Mouse (Mus musculus): ENCODE measurements around the gene Rpl35. TPM values are rescaled to one million over a fixed set of nuclear protein-coding genes. Genes with fewer than 3 reads are reported as not detected.

Gene Rpl35
- polyA plus RNA-seq, 1 experiment from 2014 or later = 933 TPM

DNA sequence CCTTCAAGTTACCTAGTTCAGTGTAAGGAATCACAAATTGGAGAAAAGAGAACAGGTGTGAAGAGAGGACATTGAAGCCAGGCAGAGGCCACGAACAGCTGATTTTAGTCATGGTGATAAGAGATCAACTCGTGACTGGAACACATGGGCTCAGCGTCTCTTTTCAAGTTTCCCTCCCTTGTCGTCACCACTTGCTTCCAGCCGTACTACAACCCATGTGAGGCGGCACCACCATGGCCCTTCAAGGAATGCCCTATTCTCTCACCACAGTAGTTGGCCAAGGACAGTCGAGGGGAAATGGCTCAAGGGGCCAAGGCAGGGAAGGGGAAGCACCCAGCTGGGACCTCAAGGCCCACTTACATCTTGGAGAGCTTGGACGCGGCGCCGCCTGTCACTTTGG, 1.1 kb downstream of the Rpl35 start:
- WGBS (ENCODE audit: missing documents) = 3% methylated on average over 11 of the region's 11 CpGs
- peaks cover 61% of the 10 kb centered on the region for H3K79me2 ChIP-seq (ENCODE audit: inconsistent target)
- peak overlapping the region; percentile 59 for H3K27ac ChIP-seq
- H3K4me3 ChIP-seq (ENCODE audit: inconsistent target) = peak overlapping the region; percentile 79
- H3K36me3 ChIP-seq (ENCODE audit: inconsistent target) = peaks cover 29% of the 10 kb centered on the region

DNA sequence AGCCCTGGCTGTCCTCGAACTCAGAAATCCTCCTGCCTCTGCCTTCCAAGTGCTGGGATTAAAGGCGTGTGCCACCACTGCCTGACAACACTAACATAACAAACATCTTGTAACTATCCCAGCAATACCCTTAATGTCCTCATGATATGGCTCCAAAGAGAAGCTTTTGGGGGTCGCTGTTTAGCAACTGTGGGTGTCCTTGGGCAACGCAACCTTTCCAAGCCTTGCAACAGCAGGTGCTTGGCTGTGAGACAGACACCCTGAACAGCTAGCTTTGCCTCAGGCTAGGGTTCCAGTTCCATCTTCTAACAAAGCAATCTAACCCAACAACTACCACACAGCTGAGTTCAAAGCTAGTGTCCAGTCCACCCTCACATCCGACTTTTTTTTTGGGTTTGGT, 1.9 kb downstream of the Rpl35 start:
- WGBS (ENCODE audit: missing documents) = 55% methylated on average over 5 of the region's 5 CpGs
- Histone ChIP-seq H3K36me3 (ENCODE audit: inconsistent target) (peaks cover 29% of the 10 kb centered on the region), H3K4me3 (ENCODE audit: inconsistent target) (peak overlapping the region; percentile 79; the same call in 1 of the 2 replicates), H3K79me2 (ENCODE audit: inconsistent target) (peaks cover 52% of the 10 kb centered on the region), H3K27ac (peak overlapping the region; percentile 59; the same call in 1 of the 2 replicates)

DNA sequence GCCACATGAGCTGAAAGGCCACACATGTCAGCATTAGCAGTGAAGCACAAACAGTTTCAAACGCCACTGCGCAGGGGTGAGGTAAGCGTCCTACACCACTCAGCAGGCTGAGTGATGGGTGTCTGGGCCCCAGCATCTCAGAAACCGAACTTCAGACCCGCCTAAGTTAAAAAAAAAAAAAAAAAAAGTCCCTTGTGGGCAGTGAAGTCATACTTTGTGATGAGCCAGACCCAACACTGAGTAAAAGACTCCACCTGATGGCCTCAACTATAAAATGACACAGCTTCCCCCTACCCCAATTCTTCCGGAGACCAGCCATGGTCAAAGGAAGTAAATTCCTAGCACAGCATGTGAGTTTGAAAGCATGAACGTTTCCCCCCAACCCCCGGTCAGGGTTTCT, 2.3 kb downstream of the Rpl35 start:
- 37% methylated on average over 8 of the region's 8 CpGs for WGBS (ENCODE audit: missing documents)
- H3K79me2 ChIP-seq (ENCODE audit: inconsistent target) = peaks cover 49% of the 10 kb centered on the region
- H3K36me3 ChIP-seq (ENCODE audit: inconsistent target) = peaks cover 29% of the 10 kb centered on the region
- no peak overlapping the region for H3K4me3 ChIP-seq (ENCODE audit: inconsistent target)
- no peak overlapping the region for H3K27ac ChIP-seq

DNA sequence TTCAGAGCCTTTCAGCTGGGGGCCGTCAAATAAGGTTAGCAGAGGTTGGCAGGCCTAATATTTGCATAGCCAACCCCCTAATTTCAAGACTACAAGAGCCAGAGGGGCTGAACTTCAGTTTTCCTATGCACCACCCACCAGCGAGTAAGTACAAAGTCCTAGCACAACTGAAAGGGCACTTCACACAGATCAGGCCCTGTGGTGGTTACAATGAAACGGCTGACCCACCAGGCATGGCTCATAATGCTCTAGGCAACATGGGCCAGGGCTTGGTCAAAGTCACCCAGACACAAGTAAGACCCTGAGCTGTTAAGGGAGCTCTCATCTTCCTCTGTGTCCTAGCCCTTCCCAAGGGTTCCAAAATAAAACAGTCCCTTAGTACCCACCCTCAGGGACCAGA, 3.6 kb downstream of the Rpl35 start:
- no peak overlapping the region for H3K27ac ChIP-seq
- peaks cover 29% of the 10 kb centered on the region for H3K36me3 ChIP-seq (ENCODE audit: inconsistent target)
- 93% methylated on average over 3 of the region's 3 CpGs for WGBS (ENCODE audit: missing documents)
- peaks cover 44% of the 10 kb centered on the region for H3K79me2 ChIP-seq (ENCODE audit: inconsistent target)
- no peak overlapping the region for H3K4me3 ChIP-seq (ENCODE audit: inconsistent target)

DNA sequence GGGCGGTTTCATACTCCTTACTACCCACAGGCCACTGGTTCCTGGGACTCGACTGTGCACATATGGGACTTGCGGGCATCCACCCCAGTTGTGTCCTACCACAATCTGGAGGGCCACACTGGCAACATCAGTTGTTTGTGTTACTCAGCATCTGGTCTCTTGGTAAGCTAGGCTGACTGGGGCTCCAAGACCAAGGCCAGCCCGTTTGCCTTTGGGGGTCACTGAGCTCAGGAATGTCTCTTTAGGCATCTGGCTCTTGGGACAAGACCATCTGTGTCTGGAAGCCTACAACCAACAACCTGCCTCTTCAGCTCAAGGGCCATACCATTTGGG, 4.9 kb downstream of the Rpl35 start:
- H3K27ac ChIP-seq = no peak overlapping the region

DNA sequence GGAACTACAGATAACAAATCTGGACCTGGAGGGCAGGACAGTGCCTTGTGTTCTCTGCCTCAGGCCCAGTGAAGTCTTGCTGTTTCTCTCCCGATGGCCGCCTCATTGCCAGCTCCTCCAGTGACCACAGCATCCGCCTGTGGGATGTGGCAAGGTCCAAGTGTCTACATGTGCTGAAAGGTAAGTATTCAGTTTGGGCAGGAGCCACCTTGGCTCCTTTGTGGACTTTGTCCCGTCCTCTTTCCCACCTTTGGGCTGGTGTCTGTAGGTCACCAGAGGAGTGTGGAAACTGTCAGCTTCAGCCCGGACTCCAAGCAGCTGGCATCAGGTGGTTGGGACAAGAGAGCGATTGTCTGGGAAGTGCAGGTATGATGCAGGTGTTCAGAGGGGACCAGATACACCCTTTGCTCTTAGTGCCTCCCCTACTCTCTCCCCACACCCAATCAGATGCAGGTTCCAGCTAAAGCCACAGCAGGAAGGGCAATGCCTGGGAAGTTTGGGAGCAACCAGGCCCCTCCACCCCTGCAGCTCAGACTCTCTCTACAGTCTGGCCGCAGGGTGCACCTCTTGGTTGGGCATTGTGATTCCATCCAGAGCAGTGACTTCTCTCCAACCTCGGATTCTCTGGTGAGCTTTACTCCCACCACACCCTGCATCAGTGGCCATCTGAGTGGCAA, 5.4 kb downstream of the Rpl35 start:
- Histone ChIP-seq H3K79me2 (ENCODE audit: inconsistent target) (peaks cover 27% of the 10 kb centered on the region), H3K27ac (no peak overlapping the region), H3K4me3 (ENCODE audit: inconsistent target) (no peak overlapping the region), H3K36me3 (ENCODE audit: inconsistent target) (peaks cover 29% of the 10 kb centered on the region)
- WGBS (ENCODE audit: missing documents) = 80% methylated on average over 8 of the region's 8 CpGs

More for the DNA sequence above, 4.9 kb downstream of the Rpl35 start:
- peaks cover 31% of the 10 kb centered on the region for H3K79me2 ChIP-seq (ENCODE audit: inconsistent target)
- H3K36me3 ChIP-seq (ENCODE audit: inconsistent target) = peaks cover 29% of the 10 kb centered on the region
- H3K4me3 ChIP-seq (ENCODE audit: inconsistent target) = no peak overlapping the region
- 96% methylated on average over 4 of the region's 4 CpGs for WGBS (ENCODE audit: missing documents)

DNA sequence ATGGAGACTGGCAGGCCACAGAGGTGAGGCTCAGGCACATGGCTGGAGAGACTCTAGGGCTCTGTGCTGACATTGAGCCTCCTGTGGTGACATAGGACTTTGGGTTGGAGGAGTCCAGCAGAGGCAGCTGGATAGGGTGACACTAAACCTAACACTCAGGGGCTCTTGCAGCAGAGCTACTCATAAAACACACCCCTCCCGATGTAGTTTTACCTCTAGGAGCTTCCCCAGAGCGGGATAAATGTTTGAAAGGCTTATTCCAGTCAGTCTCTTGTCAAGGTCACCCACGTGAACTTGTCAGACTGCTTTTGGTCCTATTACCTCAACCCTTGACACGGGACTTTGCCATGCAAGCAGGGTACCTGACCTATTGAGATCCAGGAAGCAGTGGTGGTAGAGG, 6.0 kb downstream of the Rpl35 start:
- H3K4me3 ChIP-seq (ENCODE audit: inconsistent target) = no peak overlapping the region
- peaks cover 24% of the 10 kb centered on the region for H3K79me2 ChIP-seq (ENCODE audit: inconsistent target)
- peaks cover 29% of the 10 kb centered on the region for H3K36me3 ChIP-seq (ENCODE audit: inconsistent target)
- no peak overlapping the region for H3K27ac ChIP-seq
- WGBS (ENCODE audit: missing documents) = 77% methylated on average over 4 of the region's 4 CpGs

DNA sequence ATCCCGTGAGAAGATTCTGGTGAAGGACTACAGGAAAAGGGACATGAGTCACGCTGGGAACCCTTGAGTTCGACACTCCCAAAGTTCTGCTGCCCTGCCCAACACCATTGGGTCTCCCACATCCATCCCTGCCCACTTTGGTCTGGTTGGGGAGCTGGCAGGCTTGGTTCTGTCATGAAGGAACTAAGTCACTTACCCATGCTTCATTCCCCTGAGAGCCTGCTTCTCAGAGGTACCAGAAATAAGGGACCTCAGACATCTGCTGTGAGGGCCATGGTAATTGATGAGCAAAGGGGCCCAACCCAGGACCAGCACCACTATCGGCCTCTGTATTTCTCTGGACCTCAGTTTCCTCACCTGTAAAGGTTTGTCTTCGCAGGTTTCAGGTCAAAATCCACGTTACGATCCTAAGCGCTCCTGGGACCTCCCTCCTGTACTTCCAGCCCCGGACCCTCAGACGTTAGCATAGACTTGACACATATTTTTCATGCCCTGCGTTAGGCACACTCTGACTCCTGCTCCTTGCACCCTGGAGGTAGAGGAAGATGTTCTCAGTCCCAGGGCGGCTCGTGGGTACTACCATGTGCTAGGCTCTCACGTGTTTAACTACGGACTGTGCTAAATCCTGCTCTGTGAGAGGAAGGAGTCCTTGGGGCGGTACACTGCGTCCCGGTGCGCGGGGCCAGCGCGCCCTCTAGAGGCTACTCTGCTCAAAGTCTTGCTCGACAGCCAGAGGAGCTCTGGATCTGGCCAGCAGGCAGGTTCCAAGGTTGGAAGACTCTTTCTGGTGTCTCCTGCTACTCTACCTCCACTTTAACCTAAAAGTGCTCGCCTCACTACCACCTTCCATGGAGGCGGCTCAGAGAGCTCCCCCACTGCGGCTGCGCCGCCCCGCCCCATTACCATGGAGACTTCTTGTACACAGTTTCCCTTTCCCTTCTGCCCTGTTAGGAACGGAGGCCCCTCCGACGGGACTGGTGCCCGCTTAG, 7.7 kb downstream of the Rpl35 start, which contains the start of gene Wdr38:
Gene Wdr38 (plus strand): TSS at position 91 of the 989 bp plus-strand sequence.
- 12% methylated on average over 33 of the region's 33 CpGs for WGBS (ENCODE audit: missing documents)
- H3K27ac ChIP-seq = peak within 1 kb of the TSS; percentile 73
- H3K79me2 ChIP-seq (ENCODE audit: inconsistent target) = peaks cover 7% of the 10 kb centered on the region
- peaks cover 24% of the 10 kb centered on the region for H3K36me3 ChIP-seq (ENCODE audit: inconsistent target)
- H3K4me3 ChIP-seq (ENCODE audit: inconsistent target) = peak within 1 kb of the TSS; percentile 58

DNA sequence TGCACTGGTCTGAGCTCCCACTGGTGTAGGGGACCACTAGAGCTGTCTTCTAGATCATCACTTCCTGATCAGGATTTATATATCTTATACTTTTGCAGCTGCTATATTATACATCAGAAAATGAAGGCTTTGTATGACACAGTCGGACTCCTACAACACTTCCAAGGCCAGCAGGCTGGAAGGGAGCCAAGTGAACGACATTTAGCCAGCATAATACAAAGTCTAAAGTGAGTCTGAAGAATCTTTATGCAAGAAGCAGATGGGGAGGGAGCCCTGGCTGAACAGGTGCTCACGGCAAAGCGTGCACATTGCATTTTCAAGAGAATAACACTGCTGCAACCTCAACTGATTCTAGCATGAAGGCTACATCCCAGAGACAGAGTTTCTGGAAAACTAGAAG, 13.0 kb downstream of the Rpl35 start:
- no peaks in the 10 kb centered on the region for H3K36me3 ChIP-seq (ENCODE audit: inconsistent target)
- no peak overlapping the region for H3K4me3 ChIP-seq (ENCODE audit: inconsistent target)
- no peaks in the 10 kb centered on the region for H3K79me2 ChIP-seq (ENCODE audit: inconsistent target)
- WGBS (ENCODE audit: missing documents) = 80% methylated on average over 4 of the region's 4 CpGs
- H3K27ac ChIP-seq = no peak overlapping the region

DNA sequence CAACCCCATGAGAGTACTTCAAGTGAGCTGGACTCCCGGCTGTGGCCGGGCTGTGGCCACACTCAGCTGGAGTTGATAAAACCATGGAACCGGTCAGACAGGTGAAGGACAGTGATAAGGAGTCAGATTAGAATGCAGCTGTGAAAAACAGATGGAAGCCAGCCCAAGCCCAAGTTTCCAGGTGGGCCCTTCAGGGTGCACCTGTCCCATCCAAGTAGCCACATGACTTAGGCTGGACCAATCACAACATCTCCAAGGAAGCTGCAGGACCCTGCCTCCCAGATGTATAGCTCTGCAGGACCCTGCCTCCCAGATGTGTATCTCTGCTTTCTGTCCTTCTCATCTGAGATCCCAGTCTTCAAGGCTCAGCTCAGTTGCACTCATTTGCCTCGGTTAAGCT, 13.4 kb downstream of the Rpl35 start:
- Histone ChIP-seq H3K4me3 (ENCODE audit: inconsistent target) (no peak overlapping the region), H3K79me2 (ENCODE audit: inconsistent target) (no peaks in the 10 kb centered on the region)
- WGBS (ENCODE audit: missing documents) = 90% methylated on average over 4 of the region's 4 CpGs

DNA sequence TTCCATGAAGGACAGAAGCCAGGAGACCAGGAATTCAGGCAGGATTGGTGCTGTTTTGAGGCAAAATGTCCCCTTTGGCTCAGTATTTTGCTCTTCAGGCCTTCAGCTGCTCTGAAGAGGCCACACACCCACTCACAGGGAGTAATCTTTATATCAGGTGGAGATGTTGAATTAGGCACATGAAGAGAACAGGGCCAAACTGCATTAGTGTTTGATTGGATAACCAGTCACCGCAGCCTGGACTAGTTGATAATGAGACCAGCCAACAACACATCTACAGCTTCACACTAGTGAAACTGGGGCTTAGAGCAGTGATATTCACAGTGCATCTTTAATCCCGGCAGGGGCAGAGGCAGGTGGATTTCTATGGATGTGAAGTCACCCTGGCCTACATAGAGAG, 16.5 kb downstream of the Rpl35 start:
- WGBS (ENCODE audit: missing documents) = 94% methylated on average over 2 of the region's 2 CpGs
- Histone ChIP-seq H3K4me3 (ENCODE audit: inconsistent target) (no peak overlapping the region), H3K36me3 (ENCODE audit: inconsistent target) (no peaks in the 10 kb centered on the region), H3K27ac (no peak overlapping the region), H3K79me2 (ENCODE audit: inconsistent target) (no peaks in the 10 kb centered on the region)

More for the DNA sequence above, 13.4 kb downstream of the Rpl35 start:
- Histone ChIP-seq H3K36me3 (ENCODE audit: inconsistent target) (no peaks in the 10 kb centered on the region), H3K27ac (no peak overlapping the region)

DNA sequence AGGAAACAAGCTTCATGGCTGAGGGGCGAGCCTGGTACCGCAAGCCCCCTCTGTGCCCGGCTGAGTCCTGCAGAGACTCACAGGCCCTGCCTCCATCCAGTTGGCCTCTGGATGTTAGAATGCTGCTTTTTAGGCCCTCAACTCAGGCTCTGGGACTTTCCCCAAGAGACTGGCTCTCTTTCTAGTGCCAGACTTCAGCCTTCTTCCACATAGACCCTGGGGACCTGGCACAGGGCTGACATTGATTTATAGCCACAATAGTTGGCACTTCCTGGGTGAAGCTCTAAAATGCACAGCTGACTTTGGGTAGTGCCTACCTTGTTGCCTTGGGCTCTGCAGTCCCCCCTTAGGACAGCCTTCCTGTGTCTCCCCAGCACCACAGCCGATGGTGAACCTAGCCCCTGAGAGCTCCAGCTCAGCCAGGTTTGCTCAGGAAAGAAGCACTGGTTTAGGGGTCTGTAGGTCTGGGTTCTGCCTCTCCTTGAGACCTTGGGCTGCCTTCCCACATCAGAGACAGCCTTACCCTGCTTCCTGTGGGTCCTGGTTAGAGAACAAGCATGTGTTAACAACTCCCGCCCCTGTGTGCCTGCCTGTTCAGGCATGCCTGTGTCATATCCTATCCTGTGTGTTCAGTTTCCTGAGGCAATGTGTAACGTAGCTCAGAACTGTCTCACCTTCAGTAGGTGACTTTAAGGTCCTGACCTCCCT, 17.5 kb downstream of the Rpl35 start:
- no peak overlapping the region for H3K4me3 ChIP-seq (ENCODE audit: inconsistent target)
- no peak overlapping the region for H3K27ac ChIP-seq

DNA sequence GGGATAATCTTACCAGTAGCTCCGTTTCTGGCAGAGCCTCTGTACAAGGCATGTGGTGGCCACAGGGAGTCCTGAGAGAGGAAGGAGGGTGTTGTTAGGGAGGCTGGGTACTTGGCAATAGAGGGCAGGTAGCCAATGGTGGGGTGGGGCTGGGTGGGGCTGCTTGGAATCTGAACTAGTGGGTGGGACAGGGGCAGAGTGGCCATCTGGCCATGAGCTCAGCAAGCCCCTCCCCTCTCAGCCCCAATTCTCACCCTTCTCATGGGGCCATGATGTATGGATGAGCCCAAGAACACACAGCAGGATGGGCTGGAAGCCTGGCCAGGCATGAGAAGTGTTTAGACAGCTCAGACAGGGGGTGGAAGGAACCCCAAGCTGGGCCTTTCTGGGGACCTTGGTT, 18.1 kb downstream of the Rpl35 start:
- Histone ChIP-seq H3K4me3 (ENCODE audit: inconsistent target) (no peak overlapping the region), H3K36me3 (ENCODE audit: inconsistent target) (no peaks in the 10 kb centered on the region), H3K79me2 (ENCODE audit: inconsistent target) (no peaks in the 10 kb centered on the region), H3K27ac (no peak overlapping the region)
- 57% methylated on average over 1 of the region's 1 CpGs for WGBS (ENCODE audit: missing documents)

More for the DNA sequence above, 17.5 kb downstream of the Rpl35 start:
- WGBS (ENCODE audit: missing documents) = 77% methylated on average over 6 of the region's 6 CpGs
- H3K79me2 ChIP-seq (ENCODE audit: inconsistent target) = no peaks in the 10 kb centered on the region
- H3K36me3 ChIP-seq (ENCODE audit: inconsistent target) = no peaks in the 10 kb centered on the region

DNA sequence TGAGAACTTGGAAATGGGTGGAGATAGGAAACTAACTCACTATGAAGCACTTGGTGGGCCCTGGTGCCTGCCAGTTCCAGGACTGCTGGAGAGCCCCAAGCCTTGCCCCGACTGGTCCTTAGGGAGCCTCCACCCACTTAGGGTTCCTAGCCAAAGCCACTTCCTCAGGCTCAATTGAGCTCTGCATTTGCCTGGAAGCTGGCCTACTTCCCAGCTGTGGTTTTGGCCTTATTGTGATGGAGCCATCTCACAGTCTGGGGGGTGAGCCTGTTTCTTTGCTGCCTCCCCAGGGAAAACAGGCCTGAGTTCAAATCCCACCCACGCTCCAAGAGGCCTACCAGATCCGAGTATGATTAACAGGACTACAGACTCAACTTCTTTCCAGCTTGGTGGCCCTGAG, 18.8 kb downstream of the Rpl35 start:
- Histone ChIP-seq H3K36me3 (ENCODE audit: inconsistent target) (no peaks in the 10 kb centered on the region), H3K4me3 (ENCODE audit: inconsistent target) (no peak overlapping the region), H3K79me2 (ENCODE audit: inconsistent target) (no peaks in the 10 kb centered on the region), H3K27ac (no peak overlapping the region)
- WGBS (ENCODE audit: missing documents) = 69% methylated on average over 3 of the region's 3 CpGs

All from macrophage (primary cell).